Mouse (Mus musculus) heart, embryonic 10.5 days (tissue): ENCODE results near the gene Supt4a. TPM values are rescaled to one million over a fixed set of nuclear protein-coding genes. Genes with fewer than 3 reads are reported as not detected.

Experiments used
- DNase-seq: peaks from one replicate; pipeline ENCODE4 v3.0.0-alpha.2; 2017; ENCODE audit warnings: low spot score
- H3K27ac ChIP-seq: fragments of 300-500 bp; sonication (generic); 2 replicates; pipeline ENCODE4 v1.5.1; 2016; ENCODE audit warnings: mild to moderate bottlenecking
- H3K27me3 ChIP-seq: fragments of 300-500 bp; sonication (generic); 2 replicates; pipeline ENCODE4 v1.6.1; 2016; ENCODE audit warnings: mild to moderate bottlenecking; ENCODE audit not compliant: poor library complexity, insufficient read depth, severe bottlenecking
- H3K36me3 ChIP-seq: fragments of 300-500 bp; sonication (generic); 2 replicates; pipeline ENCODE4 v1.6.1; 2016; ENCODE audit warnings: mild to moderate bottlenecking, moderate library complexity
- H3K4me1 ChIP-seq: fragments of 300-500 bp; sonication (generic); 2 replicates; pipeline ENCODE4 v1.6.1; 2016; ENCODE audit warnings: mild to moderate bottlenecking
- H3K4me3 ChIP-seq: fragments of 300-500 bp; sonication (generic); 2 replicates; pipeline ENCODE4 v1.5.1; 2016; ENCODE audit warnings: mild to moderate bottlenecking, moderate library complexity
- H3K9me3 ChIP-seq: fragments of 300-500 bp; sonication (generic); 2 replicates; pipeline ENCODE4 v1.6.1; 2016; ENCODE audit warnings: mild to moderate bottlenecking, moderate library complexity
- WGBS: fragments of 180-500 bp; shearing (Covaris S2); methylation state at CpG from one replicate; pipeline ENCODE4 v1.1.7; 2016; 5-methylcytosine and 5-hydroxymethylcytosine counted together
- microRNA counts: library from miRNA; unstranded; fragments of <30 nt; microRNA quantifications from one replicate; lab custom pipeline; 2017
- microRNA-seq: library from miRNA; unstranded; fragments of <30 nt; microRNA quantifications from one replicate; pipeline ENCODE4, GENCODE M21; 2017
- polyA plus RNA-seq: library from polyadenylated mRNA; unstranded; fragments of >200 nt; fragmentation: Nextera tagmentation; extraction: Ambion mirVana; gene quantifications from 2 replicates; pipeline ENCODE4 v1.2.1, GENCODE M21; 2016

The Supt4a gene
- polyA plus RNA-seq, 1 experiment from 2014 or later, result 151 TPM

GRCm38 (mm10) chr11:87763988-87764876, 26.9 kb downstream of the Supt4a start:
- DNase-seq, result peak; percentile 75
- Histone ChIP-seq H3K4me3 (peak overlapping the region; percentile 62), H3K36me3 (no peaks in the 10 kb centered on the region), H3K27me3 (peaks cover 95% of the 10 kb centered on the region), H3K9me3 (no peaks in the 10 kb centered on the region), H3K27ac (peak overlapping the region; percentile 59), H3K4me1 (peaks cover 25% of the 10 kb centered on the region)
- 1% methylated on average over 65 of the region's 65 CpGs for WGBS

- H3K27ac ChIP-seq, result no peak overlapping the region
- DNase-seq, result no peak
- no peaks in the 10 kb centered on the region for H3K9me3 ChIP-seq
- H3K4me3 ChIP-seq, result no peak overlapping the region
- peaks cover 12% of the 10 kb centered on the region for H3K4me1 ChIP-seq
- no peaks in the 10 kb centered on the region for H3K36me3 ChIP-seq
- peaks cover 66% of the 10 kb centered on the region for H3K27me3 ChIP-seq
- 71% methylated on average over 4 of the region's 4 CpGs for WGBS
Observed at GRCm38 (mm10) chr11:87768745-87769144, 31.4 kb downstream of the Supt4a start.

DNA sequence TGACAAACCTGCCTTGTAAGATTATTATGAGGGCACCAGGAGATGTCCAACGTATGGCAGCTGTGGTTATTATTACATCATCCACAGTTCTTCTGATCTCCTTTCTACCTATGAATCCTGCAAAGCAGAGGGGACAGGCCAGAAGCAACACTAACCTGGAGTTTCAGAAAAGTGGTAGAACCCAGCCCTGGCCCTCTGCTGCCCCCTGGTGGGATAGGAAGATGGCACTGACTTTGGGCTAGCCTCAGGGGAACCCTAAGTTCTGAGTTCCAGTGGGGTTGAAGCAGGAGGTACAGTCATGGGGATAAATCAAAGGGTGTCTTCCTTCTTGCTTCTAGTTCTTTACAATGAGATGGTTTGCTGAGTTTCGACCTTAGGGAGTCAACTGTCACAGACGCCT, 33.6 kb downstream of the Supt4a start:
- Histone ChIP-seq H3K36me3 (no peaks in the 10 kb centered on the region), H3K4me1 (no peaks in the 10 kb centered on the region), H3K27me3 (peaks cover 59% of the 10 kb centered on the region), H3K27ac (no peak overlapping the region), H3K4me3 (no peak overlapping the region), H3K9me3 (no peaks in the 10 kb centered on the region)
- WGBS, result 51% methylated on average over 3 of the region's 3 CpGs
- DNase-seq, result no peak

GRCm38 (mm10) chr11:87772354-87772753, 35.0 kb downstream of the Supt4a start:
- H3K4me3 ChIP-seq, result no peak overlapping the region
- H3K27ac ChIP-seq, result no peak overlapping the region
- no peak for DNase-seq
- peaks cover 59% of the 10 kb centered on the region for H3K27me3 ChIP-seq
- WGBS, result 82% methylated on average over 3 of the region's 3 CpGs
- H3K9me3 ChIP-seq, result no peaks in the 10 kb centered on the region
- peaks cover 1% of the 10 kb centered on the region for H3K4me1 ChIP-seq
- no peaks in the 10 kb centered on the region for H3K36me3 ChIP-seq

GRCm38 (mm10) chr11:87778100-87778765, 40.9 kb downstream of the Supt4a start:
- Histone ChIP-seq H3K27ac (peak overlapping the region; percentile 56), H3K4me1 (peaks cover 22% of the 10 kb centered on the region), H3K36me3 (no peaks in the 10 kb centered on the region), H3K4me3 (peak overlapping the region; percentile 56), H3K9me3 (no peaks in the 10 kb centered on the region), H3K27me3 (peaks cover 88% of the 10 kb centered on the region)
- peak; percentile 90 for DNase-seq
- WGBS, result 7% methylated on average over 31 of the region's 32 CpGs

DNA sequence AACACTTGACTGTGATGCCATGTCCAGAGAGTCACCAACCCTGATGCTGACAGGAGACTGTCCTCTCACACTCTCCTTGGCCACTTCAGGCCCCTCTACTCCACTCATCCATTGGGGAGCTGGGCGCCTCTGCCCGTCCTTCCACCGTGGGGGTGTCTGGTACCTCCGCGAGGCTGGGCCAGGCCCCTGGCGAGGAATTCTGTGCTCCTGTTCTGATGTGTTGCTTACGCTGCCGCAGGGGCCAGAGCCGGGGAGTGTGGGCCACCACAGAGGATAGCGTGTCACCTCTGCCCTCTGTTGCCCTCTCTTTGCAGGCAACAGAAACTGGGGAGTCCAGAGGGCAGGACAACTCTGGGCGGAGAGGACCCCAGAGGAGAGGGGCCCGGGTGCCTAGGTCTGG, 41.6 kb downstream of the Supt4a start:
- WGBS, result 30% methylated on average over 12 of the region's 12 CpGs
- H3K9me3 ChIP-seq, result no peaks in the 10 kb centered on the region
- peaks cover 22% of the 10 kb centered on the region for H3K4me1 ChIP-seq
- H3K36me3 ChIP-seq, result no peaks in the 10 kb centered on the region
- H3K27ac ChIP-seq, result peak overlapping the region; percentile 56; the same call in 1 of the 2 replicates
- peaks cover 93% of the 10 kb centered on the region for H3K27me3 ChIP-seq
- no peak for DNase-seq
- peak overlapping the region; percentile 56 for H3K4me3 ChIP-seq

DNA sequence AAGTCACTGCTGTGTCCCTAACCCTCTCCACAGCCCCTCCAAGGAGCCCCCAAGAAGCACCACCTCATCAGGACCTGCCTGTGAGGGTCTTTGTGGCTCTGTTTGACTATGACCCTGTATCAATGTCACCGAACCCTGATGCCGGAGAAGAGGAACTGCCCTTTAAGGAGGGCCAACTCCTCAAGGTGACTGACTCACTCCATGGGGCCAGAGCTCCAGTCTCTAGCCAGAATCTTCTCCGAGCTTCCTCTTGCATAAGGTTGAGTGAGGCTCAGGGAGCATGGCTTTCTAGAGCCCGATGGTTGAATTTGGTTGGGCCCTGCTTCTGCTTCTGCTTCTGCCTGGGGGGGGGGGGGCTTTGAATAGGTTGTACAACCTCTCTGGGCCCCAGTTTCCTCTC, 42.0 kb downstream of the Supt4a start:
- WGBS, result 78% methylated on average over 4 of the region's 4 CpGs
- H3K27ac ChIP-seq, result 0 out of 2 replicates have a peak overlapping the region, but pooled peaks have one; percentile 1
- no peak overlapping the region for H3K4me3 ChIP-seq
- H3K27me3 ChIP-seq, result peaks cover 93% of the 10 kb centered on the region
- peaks cover 22% of the 10 kb centered on the region for H3K4me1 ChIP-seq
- DNase-seq, result no peak
- no peaks in the 10 kb centered on the region for H3K36me3 ChIP-seq
- H3K9me3 ChIP-seq, result no peaks in the 10 kb centered on the region

- Histone ChIP-seq H3K36me3 (no peaks in the 10 kb centered on the region), H3K9me3 (no peaks in the 10 kb centered on the region), H3K4me1 (peaks cover 22% of the 10 kb centered on the region), H3K27me3 (peaks cover 88% of the 10 kb centered on the region), H3K4me3 (no peak overlapping the region), H3K27ac (no peak overlapping the region)
- WGBS, result 81% methylated on average over 8 of the region's 8 CpGs
- DNase-seq, result no peak
Observed at GRCm38 (mm10) chr11:87780130-87780529, 42.8 kb downstream of the Supt4a start.

DNA sequence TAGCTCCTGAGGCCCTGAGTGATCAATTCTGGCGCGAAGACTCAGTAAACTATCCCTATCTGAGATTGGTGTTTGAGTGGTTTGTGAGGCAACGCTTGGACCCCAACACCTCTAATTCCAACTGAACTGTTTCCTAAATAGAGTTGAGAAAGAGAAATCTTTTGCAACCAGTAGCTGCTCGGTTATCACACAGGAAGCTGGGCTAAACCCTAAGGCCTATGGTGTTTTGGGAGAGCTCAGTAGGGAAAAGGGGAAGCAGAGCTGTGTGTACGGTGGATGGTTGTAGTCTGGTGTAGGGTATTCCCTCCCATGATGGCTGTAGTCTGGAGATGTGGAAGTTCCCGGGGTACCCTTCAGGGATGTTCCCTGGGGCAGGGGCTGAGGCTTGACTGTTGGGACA, 52.7 kb downstream of the Supt4a start:
- Histone ChIP-seq H3K36me3 (no peaks in the 10 kb centered on the region), H3K27ac (no peak overlapping the region), H3K4me1 (peaks cover 2% of the 10 kb centered on the region; the same call in 1 of the 2 replicates), H3K9me3 (no peaks in the 10 kb centered on the region), H3K27me3 (0 out of 2 replicates have a peak, but pooled peaks cover 7% of the 10 kb centered on the region), H3K4me3 (no peak overlapping the region)
- no peak for DNase-seq
- 82% methylated on average over 6 of the region's 6 CpGs for WGBS

MicroRNAs encoded within 50 kb of the gene (microRNA counts, 519-probe panel; counts per million panel counts)
- 7,135 counts per million, percentile 79 among the panel's probes with 10 or more counts for microRNA mmu-miR-142-3p (lab: Ali Mortazavi, UCI)
- microRNA mmu-miR-142-5p (lab: Ali Mortazavi, UCI), result 5,355 counts per million, percentile 47 among the panel's probes with 10 or more counts

Small RNA genes within 50 kb of the gene (microRNA-seq; reads per million reads assigned to microRNA genes)
- not detected for gene Mir142
- gene Mir142b, result not detected

Other genes starting within 250 kb of the Supt4a start
- gene Gm11492, start 170.9 kb upstream of the Supt4a start, polyA plus RNA-seq, result not detected in 2 replicates
- gene Sept4, start 168.6 kb upstream of the Supt4a start, polyA plus RNA-seq, result 11.2 and 14.3 TPM in 2 replicates
- 29.7 and 38.1 TPM in 2 replicates for gene Mtmr4, start 145.4 kb upstream of the Supt4a start, polyA plus RNA-seq
- 0.15 and 0.21 TPM in 2 replicates for gene Hsf5, start 120.4 kb upstream of the Supt4a start, polyA plus RNA-seq
- 0.94 and 2.3 TPM in 2 replicates for gene Rnf43, start 74.8 kb upstream of the Supt4a start, polyA plus RNA-seq
- 0.95 and 1.5 TPM in 2 replicates for gene Tspoap1, start 23.0 kb downstream of the Supt4a start, polyA plus RNA-seq
- gene Mpo, start 56.0 kb downstream of the Supt4a start, polyA plus RNA-seq, result 5.8 and 11.8 TPM in 2 replicates
- 0.04 TPM in 1 of 2 replicates, not detected in the other for gene Lpo, start 90.7 kb downstream of the Supt4a start, polyA plus RNA-seq
- gene Mks1, start 115.7 kb downstream of the Supt4a start, polyA plus RNA-seq, result 10.9 and 14.7 TPM in 2 replicates
- 0.20 TPM in 1 of 2 replicates, not detected in the other for gene Epx, start 138.0 kb downstream of the Supt4a start, polyA plus RNA-seq
- gene Olfr462, start 154.7 kb downstream of the Supt4a start, polyA plus RNA-seq, result not detected in 2 replicates
- gene Olfr463, start 159.8 kb downstream of the Supt4a start, polyA plus RNA-seq, result not detected in 2 replicates
- gene Olfr464, start 183.4 kb downstream of the Supt4a start, polyA plus RNA-seq, result not detected in 2 replicates
- 21.7 and 26.1 TPM in 2 replicates for gene Dynll2, start 250.0 kb downstream of the Supt4a start, polyA plus RNA-seq